Comparison of ENCODE assay signal across 16 mouse cellular contexts in the genomic region with DNA sequence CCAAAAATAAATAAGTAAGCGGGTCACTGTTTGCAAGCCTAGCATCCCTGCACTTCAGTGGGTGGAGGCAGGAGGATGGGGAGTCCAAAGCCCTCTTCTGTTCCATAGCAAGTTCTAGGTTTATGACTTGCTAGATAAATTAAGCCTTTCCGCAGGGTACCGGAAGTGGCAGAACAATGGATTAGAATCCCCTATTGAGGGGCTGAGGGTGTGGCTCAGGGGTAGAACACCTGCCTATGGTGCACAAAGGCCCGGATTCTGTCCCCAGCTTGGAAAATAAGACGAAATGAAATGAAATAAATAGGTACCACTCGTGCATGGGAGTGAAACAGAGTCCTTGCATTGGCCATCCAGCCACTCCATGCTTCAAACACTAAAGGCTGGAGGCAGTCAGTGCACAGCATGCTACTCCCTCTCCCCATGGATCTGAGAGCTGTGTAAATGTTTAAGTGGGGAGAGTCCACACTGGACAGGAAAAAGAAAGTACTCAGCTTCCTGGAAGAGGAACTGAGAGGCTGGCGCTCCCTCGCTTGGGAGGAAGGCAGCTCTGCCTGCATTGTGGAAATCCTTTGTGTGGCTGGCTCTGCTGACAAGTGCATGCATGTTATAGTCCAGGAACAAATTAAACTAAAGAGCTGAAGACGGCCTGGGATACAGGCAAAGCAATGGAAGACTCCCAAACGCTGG. TPM values are rescaled to one million over a fixed set of nuclear protein-coding genes. Genes with fewer than 3 reads are reported as not detected.
DNase-seq lines count a peak whose midpoint lies in the region; ATAC-seq and TF ChIP-seq lines count a peak whose summit lies in the region.
"Had no signal": no experiment of that assay in that cellular context is flagged by ENCODE, and none has a peak within 500 bp of the region (broad histone marks: within the 10 kb centered on the region; RNA-seq: fewer than 3 reads in every experiment).

No protein-coding gene starts in this region.

- H3K9ac ChIP-seq in lung, embryonic 16.5 days (ENCODE audit: low read length) = no peak overlapping the region
- H3K9ac ChIP-seq in stomach, postnatal 0 days (ENCODE audit: low read length) = peak overlapping the region; percentile 31; the same call in 1 of the 2 replicates
- no peak overlapping the region for H3K9ac ChIP-seq in forebrain, embryonic 12.5 days

- no peaks in the 10 kb centered on the region for H3K36me3 ChIP-seq in heart, embryonic 10.5 days
- H3K36me3 ChIP-seq in lung, embryonic 16.5 days (ENCODE audit: control insufficient read depth, insufficient read depth, low read length) = no peaks in the 10 kb centered on the region
- no peaks in the 10 kb centered on the region for H3K36me3 ChIP-seq in limb, embryonic 10.5 days
- no peaks in the 10 kb centered on the region for H3K36me3 ChIP-seq in stomach, postnatal 0 days (ENCODE audit: control insufficient read depth, insufficient read depth, low read length)
- no peaks in the 10 kb centered on the region for H3K36me3 ChIP-seq in forebrain, embryonic 12.5 days (replicated peaks)

- no peak overlapping the region for H3K4me3 ChIP-seq in heart, embryonic 10.5 days
- no peak overlapping the region for H3K4me3 ChIP-seq in lung, embryonic 16.5 days (ENCODE audit: low read length)
- no peak overlapping the region for H3K4me3 ChIP-seq in limb, embryonic 10.5 days
- H3K4me3 ChIP-seq in stomach, postnatal 0 days (ENCODE audit: low read depth, low read length) = no peak overlapping the region
- H3K4me3 ChIP-seq in forebrain, embryonic 12.5 days (replicated peaks) = no peak overlapping the region
- H3K4me3 ChIP-seq: layer of hippocampus, adult 2 months had no signal

- no peaks in the 10 kb centered on the region for H3K27me3 ChIP-seq in heart, embryonic 10.5 days (ENCODE audit: insufficient read depth, poor library complexity, severe bottlenecking)
- H3K27me3 ChIP-seq in lung, embryonic 16.5 days (ENCODE audit: control insufficient read depth, insufficient read depth, low read depth, low read length) = no peaks in the 10 kb centered on the region
- no peaks in the 10 kb centered on the region for H3K27me3 ChIP-seq in limb, embryonic 10.5 days (ENCODE audit: low read depth, poor library complexity, severe bottlenecking)
- H3K27me3 ChIP-seq in stomach, postnatal 0 days (ENCODE audit: control insufficient read depth, insufficient read depth, low read length) = no peaks in the 10 kb centered on the region
- peaks cover 12% of the 10 kb centered on the region; the same call in 1 of the 2 replicates for H3K27me3 ChIP-seq in forebrain, embryonic 12.5 days

- peaks cover 46% of the 10 kb centered on the region for H3K4me1 ChIP-seq in heart, embryonic 10.5 days
- H3K4me1 ChIP-seq in lung, embryonic 16.5 days (replicated peaks; ENCODE audit: control insufficient read depth, insufficient read depth, low read length) = peaks cover 38% of the 10 kb centered on the region
- peaks cover 58% of the 10 kb centered on the region for H3K4me1 ChIP-seq in limb, embryonic 10.5 days
- H3K4me1 ChIP-seq in stomach, postnatal 0 days (replicated peaks; ENCODE audit: control insufficient read depth, insufficient read depth) = peaks cover 7% of the 10 kb centered on the region; the same call in 1 of the 2 replicates
- peaks cover 17% of the 10 kb centered on the region for H3K4me1 ChIP-seq in forebrain, embryonic 12.5 days

- intact Hi-C loops in heart, postnatal 25 days (cut with DNase I) = loop anchor here (2.0 kb wide), 1 partner anchor 26 kb away; no protein-coding TSS in a partner anchor

- DNase-seq in heart, embryonic 10.5 days (ENCODE audit: low spot score) = no peak
- no peak for DNase-seq in heart, postnatal 25 days (ENCODE audit: low spot score)
- DNase-seq in lung, adult 18-20 months = no peak
- no peak for DNase-seq in limb, embryonic 10.5 days (ENCODE audit: low spot score)
- no peak for DNase-seq in stomach, postnatal 0 days (ENCODE audit: low spot score)
- DNase-seq in layer of hippocampus, adult 9-11 months = no peak
- DNase-seq: adrenal gland, postnatal 14 days; cerebellum, adult 18-20 months; midbrain, embryonic 14.5 days; right cerebral cortex, postnatal 25 days; thymus, adult 18-20 months had no signal

- H3K4me2 ChIP-seq in lung, embryonic 16.5 days (ENCODE audit: low read depth, low read length) = peak overlapping the region; percentile 16; the same call in 1 of the 2 replicates
- no peak overlapping the region for H3K4me2 ChIP-seq in stomach, postnatal 0 days (replicated peaks; ENCODE audit: low read depth)
- H3K4me2 ChIP-seq in forebrain, embryonic 12.5 days = no peak overlapping the region

- H3K9me3 ChIP-seq in heart, embryonic 10.5 days = no peaks in the 10 kb centered on the region
- no peaks in the 10 kb centered on the region for H3K9me3 ChIP-seq in lung, embryonic 16.5 days (ENCODE audit: control insufficient read depth, low read length)
- no peaks in the 10 kb centered on the region for H3K9me3 ChIP-seq in limb, embryonic 10.5 days (replicated peaks)
- no peaks in the 10 kb centered on the region for H3K9me3 ChIP-seq in stomach, postnatal 0 days (ENCODE audit: control insufficient read depth, low read length)
- H3K9me3 ChIP-seq in forebrain, embryonic 12.5 days = no peaks in the 10 kb centered on the region

- TF ChIP-seq CTCF in stomach, postnatal 0 days (IDR thresholded peaks at IDR 0.05; ENCODE audit: low read depth) = no peak

- no peak for ATAC-seq in lung, embryonic 16.5 days (ENCODE audit: low read depth)
- no peak for ATAC-seq in stomach, postnatal 0 days (ENCODE audit: low FRiP score, low TSS enrichment)
- ATAC-seq in forebrain, embryonic 12.5 days (ENCODE audit: low FRiP score) = no peak
- ATAC-seq: forebrain, embryonic 14.5 days had no signal

- 61% methylated on average over 10 of the region's 10 CpGs for WGBS in heart, embryonic 10.5 days
- WGBS in lung, embryonic 16.5 days = 35% methylated on average over 10 of the region's 10 CpGs
- 73% methylated on average over 10 of the region's 10 CpGs for WGBS in limb, embryonic 10.5 days
- WGBS in stomach, postnatal 0 days = 50% methylated on average over 10 of the region's 10 CpGs
- WGBS in forebrain, embryonic 12.5 days = 59% methylated on average over 10 of the region's 10 CpGs

- TF ChIP-seq EP300 in stomach, postnatal 0 days (optimal IDR thresholded peaks at IDR 0.05) = no peak

- peak overlapping the region; percentile 56; the same call in 1 of the 2 replicates for H3K27ac ChIP-seq in heart, embryonic 10.5 days
- peak overlapping the region; percentile 88 for H3K27ac ChIP-seq in lung, embryonic 16.5 days (ENCODE audit: low read length)
- H3K27ac ChIP-seq in limb, embryonic 10.5 days = peak overlapping the region; percentile 70
- H3K27ac ChIP-seq in stomach, postnatal 0 days (replicated peaks) = peak overlapping the region; percentile 74
- H3K27ac ChIP-seq in forebrain, embryonic 12.5 days = no peak overlapping the region
- H3K27ac ChIP-seq: layer of hippocampus, adult 2 months had no signal

RNA-seq across cellular contexts. Expression of a gene that starts 2.0 kb away (rescaled TPM):
- polyA plus RNA-seq in heart, embryonic 10.5 days (2016; fragmentation: Nextera tagmentation; extraction: Ambion mirVana) = 25.1 and 34.6 TPM in 2 replicates
- total RNA-seq in heart, postnatal 25 days (2021) = 1 to 10 TPM; 4.2 to 6.7 TPM
- 63.5 and 67.2 TPM in 2 replicates for polyA plus RNA-seq in lung, embryonic 16.5 days (2015; fragmentation: Nextera tagmentation; extraction: Ambion mirVana)
- polyA plus RNA-seq in limb, embryonic 10.5 days (2016; fragmentation: Nextera tagmentation; extraction: Ambion mirVana) = 47.6 and 53.7 TPM in 2 replicates
- 16.3 and 19.4 TPM in 2 replicates for polyA plus RNA-seq in stomach, postnatal 0 days (2015; fragmentation: Nextera tagmentation; extraction: Ambion mirVana)
- 13.1 and 16.5 TPM in 2 replicates for polyA plus RNA-seq in forebrain, embryonic 12.5 days (2016; fragmentation: Nextera tagmentation; extraction: Ambion mirVana)

RNA-seq across cellular contexts. Expression of a gene that starts 18.9 kb away (rescaled TPM):
- polyA plus RNA-seq in heart, embryonic 10.5 days (2016; fragmentation: Nextera tagmentation; extraction: Ambion mirVana) = 105 and 110 TPM in 2 replicates
- total RNA-seq in heart, postnatal 25 days (2021) = 10 to 100 TPM; 12.4 to 12.7 TPM
- polyA plus RNA-seq in lung, embryonic 16.5 days (2015; fragmentation: Nextera tagmentation; extraction: Ambion mirVana) = 92.5 and 97.1 TPM in 2 replicates
- polyA plus RNA-seq in limb, embryonic 10.5 days (2016; fragmentation: Nextera tagmentation; extraction: Ambion mirVana) = 173 and 178 TPM in 2 replicates
- 17.9 TPM in 2 replicates for polyA plus RNA-seq in stomach, postnatal 0 days (2015; fragmentation: Nextera tagmentation; extraction: Ambion mirVana)
- polyA plus RNA-seq in forebrain, embryonic 12.5 days (2016; fragmentation: Nextera tagmentation; extraction: Ambion mirVana) = 134 and 153 TPM in 2 replicates

RNA-seq across cellular contexts. Expression of a gene that starts 24.0 kb away (rescaled TPM):
- 157 and 162 TPM in 2 replicates for polyA plus RNA-seq in heart, embryonic 10.5 days (2016; fragmentation: Nextera tagmentation; extraction: Ambion mirVana)
- 100 to 1,000 TPM; 143 to 144 TPM for total RNA-seq in heart, postnatal 25 days (2021)
- polyA plus RNA-seq in lung, embryonic 16.5 days (2015; fragmentation: Nextera tagmentation; extraction: Ambion mirVana) = 156 TPM in 2 replicates
- 177 and 190 TPM in 2 replicates for polyA plus RNA-seq in limb, embryonic 10.5 days (2016; fragmentation: Nextera tagmentation; extraction: Ambion mirVana)
- polyA plus RNA-seq in stomach, postnatal 0 days (2015; fragmentation: Nextera tagmentation; extraction: Ambion mirVana) = 87.3 and 90.2 TPM in 2 replicates
- 110 and 111 TPM in 2 replicates for polyA plus RNA-seq in forebrain, embryonic 12.5 days (2016; fragmentation: Nextera tagmentation; extraction: Ambion mirVana)

RNA-seq across cellular contexts. Expression of a gene that starts 37.2 kb away (rescaled TPM):
- polyA plus RNA-seq in heart, embryonic 10.5 days (2016; fragmentation: Nextera tagmentation; extraction: Ambion mirVana) = 7.7 and 9.7 TPM in 2 replicates
- 1 to 10 TPM; 7.7 to 9.6 TPM for total RNA-seq in heart, postnatal 25 days (2021)
- polyA plus RNA-seq in lung, embryonic 16.5 days (2015; fragmentation: Nextera tagmentation; extraction: Ambion mirVana) = 76.2 and 93.0 TPM in 2 replicates
- polyA plus RNA-seq in limb, embryonic 10.5 days (2016; fragmentation: Nextera tagmentation; extraction: Ambion mirVana) = 6.2 and 7.6 TPM in 2 replicates
- polyA plus RNA-seq in stomach, postnatal 0 days (2015; fragmentation: Nextera tagmentation; extraction: Ambion mirVana) = 9.5 and 11.9 TPM in 2 replicates
- polyA plus RNA-seq in forebrain, embryonic 12.5 days (2016; fragmentation: Nextera tagmentation; extraction: Ambion mirVana) = 3.7 and 3.8 TPM in 2 replicates

RNA-seq across cellular contexts. Expression of a gene that starts 50.6 kb away (rescaled TPM):
- polyA plus RNA-seq in heart, embryonic 10.5 days (2016; fragmentation: Nextera tagmentation; extraction: Ambion mirVana) = 15.2 and 19.9 TPM in 2 replicates
- under 1 TPM; 0.26 to 0.64 TPM for total RNA-seq in heart, postnatal 25 days (2021)
- 2.2 and 4.2 TPM in 2 replicates for polyA plus RNA-seq in lung, embryonic 16.5 days (2015; fragmentation: Nextera tagmentation; extraction: Ambion mirVana)
- polyA plus RNA-seq in limb, embryonic 10.5 days (2016; fragmentation: Nextera tagmentation; extraction: Ambion mirVana) = 5.1 and 5.4 TPM in 2 replicates
- polyA plus RNA-seq in stomach, postnatal 0 days (2015; fragmentation: Nextera tagmentation; extraction: Ambion mirVana) = 0.50 and 0.81 TPM in 2 replicates
- polyA plus RNA-seq in forebrain, embryonic 12.5 days (2016; fragmentation: Nextera tagmentation; extraction: Ambion mirVana) = 1.5 and 1.9 TPM in 2 replicates
- total RNA-seq: neutrophil, adult 5-6 weeks had no signal
- polyA plus RNA-seq: forebrain, embryonic 14.5 days; midbrain, embryonic 14.5 days had no signal
